Mouse (Mus musculus): ENCODE measurements around the gene Ntf5. TPM values are rescaled to one million over a fixed set of nuclear protein-coding genes. Genes with fewer than 3 reads are reported as not detected.

Gene Ntf5
- not detected for total RNA-seq (2023)

DNA sequence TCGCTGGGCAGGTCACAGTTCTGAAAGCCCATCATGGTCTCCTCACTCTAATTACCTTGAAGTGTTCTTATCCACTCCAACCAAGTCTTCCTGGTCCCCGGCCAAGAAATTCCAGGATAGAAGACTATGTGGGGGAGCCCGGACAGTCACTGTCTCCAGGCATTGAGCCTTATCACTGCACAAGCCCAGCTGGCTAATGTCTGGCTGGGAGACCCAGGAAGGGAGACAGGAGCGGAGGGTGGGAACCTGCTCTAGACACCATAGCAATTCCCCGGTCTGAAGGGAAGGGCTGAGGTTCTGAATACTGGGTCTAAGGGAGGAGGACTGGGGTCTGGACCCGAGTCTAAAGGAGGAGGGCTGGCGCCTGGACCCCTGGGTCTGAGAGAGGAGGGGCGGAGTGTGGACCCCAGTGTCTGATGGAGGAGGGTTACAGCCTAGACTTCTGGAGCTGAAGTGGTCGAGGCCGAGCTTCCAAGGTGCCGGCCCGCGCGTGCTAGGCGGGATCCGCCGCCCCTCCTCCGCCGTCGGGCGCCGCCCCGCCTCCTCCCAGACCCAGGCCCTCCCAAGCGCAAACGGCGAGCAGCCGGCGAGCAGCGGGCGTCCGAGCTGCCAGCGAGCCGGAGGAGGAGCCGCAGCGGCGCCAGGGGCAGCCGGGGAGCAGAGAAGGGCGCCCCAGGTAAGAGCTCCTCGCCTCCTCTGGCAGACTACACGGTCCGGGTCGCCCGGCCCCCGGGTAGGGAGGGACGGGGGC is at the start of gene Ntf5:
TSS of gene Ntf5 (plus strand) at position 583 of the 751 bp plus-strand sequence.

DNA sequence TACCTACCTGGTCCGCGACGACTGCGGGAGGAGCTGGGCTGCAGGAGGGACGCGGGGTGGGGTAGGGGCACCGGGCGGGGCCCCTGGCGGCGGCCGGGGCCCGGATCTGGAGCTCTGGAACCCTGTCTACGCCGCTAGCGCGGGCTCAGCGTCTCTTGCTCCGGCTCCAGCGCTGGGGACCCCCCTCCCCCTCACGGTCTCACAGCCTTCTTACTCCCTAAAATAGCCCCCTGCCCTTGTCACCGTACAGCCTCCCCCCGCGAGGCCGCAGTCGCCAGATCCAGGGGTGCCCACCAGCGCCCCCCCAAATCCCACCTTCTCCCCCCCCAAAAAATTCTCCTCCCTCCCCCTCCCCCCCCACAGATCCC is 46.9 kb upstream of the Ntf5 start, which contains the start of gene Ppfia3:
TSS of gene Ppfia3 (minus strand) at position 368 of the 368 bp plus-strand sequence.

DNA sequence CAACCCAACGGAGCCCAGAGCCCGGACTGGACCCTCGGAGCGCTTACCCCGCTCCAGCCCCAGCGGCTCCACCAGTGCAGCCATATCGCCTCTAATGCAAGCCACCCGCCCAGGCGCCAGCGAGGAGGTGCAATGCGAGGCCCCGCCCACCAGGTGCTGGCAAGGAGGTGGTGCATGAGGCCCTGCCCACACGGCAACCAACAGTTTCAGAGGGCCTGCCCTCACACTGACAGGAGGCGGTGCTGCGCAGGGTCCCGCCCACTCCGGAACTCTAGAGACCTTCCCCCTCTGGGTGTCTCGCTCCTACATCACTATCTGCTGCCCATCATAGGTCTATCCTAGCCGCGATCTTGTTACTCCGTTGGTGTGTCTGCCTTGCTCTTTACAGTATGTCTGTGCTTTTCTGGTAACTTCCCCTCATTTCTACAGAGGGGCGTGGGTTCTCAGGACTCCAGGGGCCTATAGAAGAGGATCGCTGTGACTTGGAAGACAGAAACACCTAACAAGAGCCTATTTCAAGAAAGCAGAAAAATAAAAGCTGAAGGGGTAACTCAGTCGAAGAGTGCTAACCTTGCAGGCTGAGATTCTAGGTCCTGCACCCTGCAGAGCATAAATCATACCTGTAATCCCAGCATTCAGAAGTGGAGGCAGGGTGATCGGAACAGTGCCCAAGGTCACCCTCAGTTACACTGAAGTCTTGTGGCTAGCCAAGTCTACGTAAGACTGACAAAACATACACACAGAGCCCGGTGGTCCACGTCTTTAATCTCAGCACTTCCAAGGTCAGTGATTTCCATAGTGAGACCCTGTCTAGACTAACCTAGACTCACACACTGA is 42.8 kb upstream of the Ntf5 start, which contains the start of gene Lin7b:
TSS of gene Lin7b (minus strand) at position 109 of the 837 bp plus-strand sequence.

DNA sequence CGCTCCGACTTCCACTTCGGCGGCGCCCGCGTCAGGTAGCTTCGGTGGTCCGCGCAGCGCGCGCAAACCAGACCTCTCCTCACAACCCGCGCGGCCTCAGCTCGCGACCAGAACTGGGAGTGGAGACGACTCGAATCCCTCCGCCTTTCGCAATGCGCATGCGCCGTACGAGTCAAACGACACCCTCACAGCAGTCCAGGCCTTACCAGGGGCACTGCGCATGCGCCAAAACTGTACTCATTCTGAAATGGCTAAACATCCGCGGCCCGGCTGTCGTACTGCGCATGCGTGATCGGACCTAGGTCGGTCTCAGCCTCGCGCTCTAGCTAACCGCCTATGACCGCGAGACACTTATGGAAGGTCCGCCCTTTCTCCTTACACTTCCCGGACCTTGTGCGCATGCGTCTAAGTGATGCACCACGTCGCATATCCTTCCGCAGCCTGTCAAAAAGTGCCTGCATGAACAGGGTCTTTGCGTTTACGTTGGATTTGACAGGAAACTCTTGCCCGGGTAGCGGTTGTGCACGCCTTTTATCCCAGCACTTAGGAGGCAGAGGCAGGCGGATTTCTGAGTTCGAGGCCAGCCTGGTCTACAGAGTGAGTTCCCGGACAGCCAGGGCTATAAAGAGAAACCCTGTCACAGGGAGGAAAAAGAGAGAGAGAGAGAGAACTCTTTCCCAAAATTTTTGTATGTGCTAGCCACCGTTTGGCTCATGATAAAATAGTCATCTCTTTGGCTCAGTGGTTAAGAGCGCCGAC is 17.7 kb upstream of the Ntf5 start, which contains the start of gene Snrnp70:
TSS of gene Snrnp70 (minus strand) at position 165 of the 759 bp plus-strand sequence.

DNA sequence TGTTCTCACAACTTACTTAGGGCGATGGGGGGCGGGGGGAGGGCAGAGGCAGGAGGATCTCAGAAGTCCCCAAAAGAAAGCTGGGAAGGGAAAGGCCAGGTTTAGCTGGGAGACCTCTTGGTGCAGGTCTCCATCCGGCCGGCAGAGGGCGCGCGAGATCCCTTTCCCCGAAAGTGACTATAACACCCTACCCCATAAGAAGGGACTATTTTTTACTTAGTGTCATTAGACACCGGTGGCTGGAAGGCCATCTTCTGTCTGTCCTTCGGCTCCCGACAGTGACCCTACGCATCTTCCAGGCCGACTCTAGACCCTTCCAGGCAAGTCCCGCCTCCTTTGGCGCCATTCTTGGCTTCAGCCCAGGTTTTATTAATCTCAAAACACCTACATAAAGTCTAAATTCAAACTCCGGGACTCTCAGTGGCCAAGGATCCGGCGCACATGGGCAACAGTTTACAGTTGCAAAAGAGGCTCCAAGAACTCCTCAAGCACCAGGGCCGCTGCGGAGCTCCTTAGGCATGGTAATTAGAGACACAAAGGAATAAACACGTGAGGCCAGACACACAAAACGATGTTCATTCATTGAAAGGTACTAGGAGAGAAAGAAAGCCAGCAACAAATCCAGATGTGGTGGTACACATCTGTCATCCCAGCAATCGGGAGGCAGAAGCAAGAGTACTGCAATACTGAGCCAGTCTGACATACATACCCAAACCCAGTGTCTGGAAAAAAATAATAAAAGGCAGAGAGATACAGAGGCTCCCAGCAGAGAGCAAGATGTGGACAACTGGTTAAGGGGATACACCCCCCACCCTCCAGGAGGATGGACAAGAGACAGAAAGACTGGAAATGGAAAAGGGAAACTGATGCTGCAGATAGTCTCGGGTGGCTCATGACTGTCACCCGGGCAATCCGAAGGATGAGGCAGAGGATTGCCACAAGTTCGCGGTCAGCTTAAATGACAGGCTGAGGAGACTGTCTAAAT is 8.1 kb upstream of the Ntf5 start, which contains the start of gene Kcna7:
TSS of gene Kcna7 (plus strand) at position 563 of the 985 bp plus-strand sequence.

DNA sequence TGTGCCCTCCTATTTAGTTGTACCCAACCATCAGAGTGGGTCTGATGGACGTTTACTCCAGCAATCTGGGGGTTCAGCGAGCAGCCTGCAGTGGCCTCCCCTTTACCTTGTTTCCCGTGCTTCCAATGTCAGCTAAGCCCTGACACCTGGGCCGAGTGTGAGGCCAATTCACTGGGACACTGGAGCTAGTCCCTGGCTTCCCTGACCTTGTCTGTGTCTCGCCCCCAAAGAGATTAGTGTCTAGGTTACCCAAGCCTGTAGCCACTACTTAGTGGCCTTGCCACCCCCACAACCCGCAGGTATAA is 7.1 kb downstream of the Ntf5 start, which contains the start of gene Lhb:
TSS of gene Lhb (plus strand) at position 206 of the 305 bp plus-strand sequence.

DNA sequence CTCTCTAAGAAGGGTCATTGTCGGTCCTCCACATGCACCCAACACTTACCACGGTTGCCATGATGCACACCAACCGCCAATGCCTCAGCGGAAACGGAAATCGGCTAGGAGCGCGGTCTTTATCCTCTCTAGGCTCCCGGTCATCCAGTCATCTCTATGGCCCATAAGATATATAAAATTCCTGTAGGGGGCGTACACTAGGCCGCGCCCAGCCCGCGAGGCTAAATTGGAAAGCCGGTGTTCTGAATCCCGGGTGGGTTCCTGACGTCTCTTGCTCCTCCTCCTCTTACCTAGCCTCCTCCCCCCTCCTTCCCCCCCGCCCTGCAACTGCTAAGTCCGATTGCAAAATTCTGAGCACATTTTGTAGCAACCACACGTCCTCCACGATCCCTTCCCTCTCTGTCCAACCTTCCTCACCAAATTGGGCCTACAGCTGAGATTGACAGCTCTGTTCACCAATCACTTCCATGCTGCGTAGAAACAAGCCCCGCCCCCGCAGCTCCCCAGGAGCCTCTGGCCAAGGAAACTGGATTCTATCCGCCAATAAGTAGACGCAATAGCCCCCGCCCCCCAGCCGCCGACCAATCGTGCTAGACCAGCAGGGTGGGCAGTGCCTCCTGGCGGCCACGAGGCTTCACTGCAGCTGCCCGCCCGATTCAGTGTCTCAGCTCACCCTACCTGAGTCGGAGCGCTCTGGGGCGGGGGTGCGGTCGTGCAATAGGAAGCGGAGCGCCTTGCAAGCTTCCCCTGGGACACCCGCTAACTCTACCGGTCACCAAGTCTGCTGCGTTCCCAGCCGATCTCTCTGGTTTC is 20.9 kb downstream of the Ntf5 start, which contains the start of gene Gys1:
TSS of gene Gys1 (plus strand) at position 642 of the 813 bp plus-strand sequence.

DNA sequence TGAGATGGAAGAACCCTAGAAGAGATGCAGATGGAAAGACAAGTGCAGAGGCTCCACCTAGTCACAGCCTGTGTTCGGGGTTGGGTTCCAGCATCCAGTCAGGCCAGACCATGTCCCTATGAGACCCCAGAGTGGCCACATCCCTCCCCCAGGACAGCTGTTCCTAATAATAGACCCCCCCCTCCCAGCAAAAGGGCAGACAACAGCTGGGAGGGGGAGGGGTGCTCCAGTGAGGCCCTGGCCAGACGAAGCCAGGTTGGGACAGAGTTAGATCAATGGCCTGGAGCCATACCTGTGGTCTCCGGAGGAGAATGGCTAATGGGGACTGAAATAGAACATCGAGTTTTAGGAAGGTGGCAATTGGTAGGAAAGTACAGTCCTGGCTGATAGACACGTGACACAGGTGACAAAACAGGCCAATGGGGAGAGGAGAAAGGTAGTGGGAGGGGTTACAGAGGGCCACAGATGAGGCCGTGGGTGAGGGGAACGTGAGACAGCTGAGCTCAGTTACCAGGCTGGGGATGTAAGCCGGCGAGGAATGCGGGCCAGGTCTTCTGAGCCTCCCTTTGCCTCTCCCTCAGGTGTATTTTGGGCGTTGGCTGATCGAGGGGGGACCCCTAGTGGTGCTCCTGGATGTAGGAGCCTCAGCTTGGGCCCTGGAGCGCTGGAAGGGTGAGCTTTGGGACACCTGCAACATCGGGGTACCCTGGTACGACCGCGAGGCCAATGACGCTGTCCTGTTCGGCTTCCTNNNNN is 24.2 kb downstream of the Ntf5 start, which contains the start of gene Ruvbl2:
TSS of gene Ruvbl2 (minus strand) at position 576 of the 756 bp plus-strand sequence.

DNA sequence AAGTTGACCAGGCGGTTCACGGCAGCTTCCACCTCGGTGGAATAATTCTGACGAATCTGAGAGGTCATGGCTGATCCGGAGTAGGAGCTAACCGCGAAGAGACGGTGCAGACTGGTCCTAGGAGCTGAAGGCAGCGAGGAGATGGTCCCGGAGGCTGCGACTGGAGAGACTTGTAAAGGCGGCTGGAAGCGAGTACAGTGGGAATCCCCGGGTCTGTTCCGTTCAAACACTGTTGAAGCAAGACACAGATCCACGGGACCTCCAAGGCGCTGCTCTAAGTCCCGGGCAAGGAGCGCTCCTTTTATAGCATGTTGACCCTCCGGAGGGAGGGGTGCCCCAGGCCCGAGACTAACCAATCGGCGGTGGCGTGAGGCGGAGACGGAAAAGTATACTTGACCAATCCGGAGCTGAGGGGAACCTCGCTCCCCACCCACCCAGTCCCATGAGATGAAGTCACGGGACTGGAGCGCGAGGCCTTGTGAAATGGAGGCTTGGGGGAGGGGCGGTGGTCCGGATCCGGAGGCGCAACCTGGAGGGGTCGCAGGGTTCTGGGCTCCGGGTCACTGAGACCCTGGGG is 46.2 kb downstream of the Ntf5 start, which contains the start of gene Ftl1:
TSS of gene Ftl1 (minus strand) at position 321 of the 577 bp plus-strand sequence.

DNA sequence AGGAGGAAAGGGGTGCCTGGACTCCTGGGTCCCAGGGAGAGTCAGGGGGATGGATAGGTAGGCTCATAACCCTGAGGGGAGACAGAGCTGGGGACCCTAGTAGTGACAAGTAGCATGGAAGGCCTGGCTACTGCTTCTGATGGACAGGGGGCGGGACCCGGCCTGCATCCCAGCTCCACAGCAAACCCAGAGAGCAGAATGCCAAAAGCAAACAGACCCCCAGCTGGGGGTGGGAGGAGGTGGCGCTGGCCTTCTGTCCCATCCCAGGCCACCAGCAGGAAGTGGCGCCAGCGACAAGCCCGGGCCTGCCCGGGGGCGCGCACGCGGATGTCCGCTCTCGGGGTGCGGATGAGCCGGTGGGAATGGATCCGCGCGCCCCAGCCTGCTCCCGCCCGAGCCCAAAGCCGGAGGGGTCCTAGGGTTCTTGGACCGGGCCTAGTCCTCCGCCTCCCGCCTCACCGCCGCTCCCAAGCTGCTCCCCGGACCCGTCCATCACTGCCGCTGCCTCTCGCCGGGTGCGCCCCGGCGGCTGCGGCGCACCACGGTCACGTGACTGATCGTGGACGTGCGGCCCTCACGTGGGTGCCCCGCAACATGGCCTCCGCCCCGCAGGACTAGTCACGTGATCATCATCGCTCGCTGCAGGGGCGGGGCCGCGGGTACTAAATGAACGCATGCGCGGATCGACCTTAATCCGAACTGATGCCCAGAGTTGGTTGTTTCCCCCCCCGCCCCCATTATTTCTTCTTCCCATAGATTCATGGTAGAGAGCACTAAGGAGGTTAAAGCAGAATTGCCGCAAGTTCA is 53.0 kb downstream of the Ntf5 start, which contains the start of gene Bax:
TSS of gene Bax (minus strand) at position 616 of the 807 bp plus-strand sequence.

Other genes starting within 250 kb of the Ntf5 start
- not detected for gene Slc17a7, start 249.7 kb upstream of the Ntf5 start, total RNA-seq (2023)
- gene Gfy, start 234.1 kb upstream of the Ntf5 start, total RNA-seq (2023), result not detected
- gene Pth2, start 232.7 kb upstream of the Ntf5 start, total RNA-seq (2023), result not detected
- gene Ccdc155, start 208.8 kb upstream of the Ntf5 start, total RNA-seq (2023), result under 1 TPM in 1 of 2 experiments, not detected in 1; 0.20 TPM
- gene Dkkl1, start 201.5 kb upstream of the Ntf5 start, total RNA-seq (2023), result under 1 TPM; 0.58 to 0.95 TPM
- not detected for gene Tead2, start 197.9 kb upstream of the Ntf5 start, total RNA-seq (2023)
- gene Cd37, start 174.6 kb upstream of the Ntf5 start, total RNA-seq (2023), result 100 to 1,000 TPM; 351 to 377 TPM
- gene Slc6a16, start 172.6 kb upstream of the Ntf5 start, total RNA-seq (2023), result under 1 TPM; 0.31 to 0.78 TPM
- gene Slc6a21, start 136.2 kb upstream of the Ntf5 start, total RNA-seq (2023), result under 1 TPM in 1 of 2 experiments, not detected in 1; 0.33 TPM
- gene Trpm4, start 79.9 kb upstream of the Ntf5 start, total RNA-seq (2023), result 1 to 10 TPM; 3.5 to 4.6 TPM
- not detected for gene Hrc, start 78.4 kb upstream of the Ntf5 start, total RNA-seq (2023)
- gene Ppfia3, start 46.7 kb upstream of the Ntf5 start, total RNA-seq (2023), result not detected
- gene Lin7b, start 43.1 kb upstream of the Ntf5 start, total RNA-seq (2023), result not detected
- gene Snrnp70, start 18.0 kb upstream of the Ntf5 start, total RNA-seq (2023), result 100 to 1,000 TPM; 286 to 302 TPM
- gene Kcna7, start 8.0 kb upstream of the Ntf5 start, total RNA-seq (2023), result not detected
- not detected for gene Lhb, start 7.1 kb downstream of the Ntf5 start, total RNA-seq (2023)
- 10 to 100 TPM; 49.3 to 67.0 TPM for gene Gys1, start 21.1 kb downstream of the Ntf5 start, total RNA-seq (2023)
- gene Ruvbl2, start 24.4 kb downstream of the Ntf5 start, total RNA-seq (2023), result 10 to 100 TPM; 31.3 to 32.1 TPM
- 1,000 to 10,000 TPM; 1,155 to 1,244 TPM for gene Ftl1, start 46.2 kb downstream of the Ntf5 start, total RNA-seq (2023)
- gene Bax, start 53.2 kb downstream of the Ntf5 start, total RNA-seq (2023), result 10 to 100 TPM; 42.2 to 50.4 TPM
- gene Tulp2, start 68.2 kb downstream of the Ntf5 start, total RNA-seq (2023), result not detected
- gene Gm45808, start 73.1 kb downstream of the Ntf5 start, total RNA-seq (2023), result 1 to 10 TPM in 1 of 2 experiments, under 1 TPM in 1; 0.80 to 1.9 TPM
- 1 to 10 TPM; 6.0 to 7.5 TPM for gene Dhdh, start 75.1 kb downstream of the Ntf5 start, total RNA-seq (2023)
- gene Nucb1, start 96.7 kb downstream of the Ntf5 start, total RNA-seq (2023), result 100 to 1,000 TPM; 103 to 126 TPM
- 100 to 1,000 TPM; 173 to 218 TPM for gene Ppp1r15a, start 112.6 kb downstream of the Ntf5 start, total RNA-seq (2023)
- not detected for gene Plekha4, start 112.6 kb downstream of the Ntf5 start, total RNA-seq (2023)
- gene Hsd17b14, start 141.2 kb downstream of the Ntf5 start, total RNA-seq (2023), result not detected
- 10 to 100 TPM; 32.2 to 35.8 TPM for gene Bcat2, start 156.5 kb downstream of the Ntf5 start, total RNA-seq (2023)
- gene Fgf21, start 201.8 kb downstream of the Ntf5 start, total RNA-seq (2023), result not detected
- 1 to 10 TPM in 1 of 2 experiments, not detected in 1; 1.2 TPM for gene Fut1, start 203.6 kb downstream of the Ntf5 start, total RNA-seq (2023)
- gene Izumo1, start 208.1 kb downstream of the Ntf5 start, total RNA-seq (2023), result under 1 TPM in 1 of 2 experiments, not detected in 1; 0.47 TPM
- gene Rasip1, start 213.8 kb downstream of the Ntf5 start, total RNA-seq (2023), result 1 to 10 TPM; 2.6 to 2.7 TPM
- under 1 TPM; 0.07 to 0.11 TPM for gene Mamstr, start 226.3 kb downstream of the Ntf5 start, total RNA-seq (2023)

Data from neutrophil, adult 59 days (primary cell).